Mouse (Mus musculus): ENCODE results near the gene Zdhhc14.
A peak's percentile ranks its signal among the peaks of the same experiment; 100 is the strongest.

Zdhhc14 gene

DNA sequence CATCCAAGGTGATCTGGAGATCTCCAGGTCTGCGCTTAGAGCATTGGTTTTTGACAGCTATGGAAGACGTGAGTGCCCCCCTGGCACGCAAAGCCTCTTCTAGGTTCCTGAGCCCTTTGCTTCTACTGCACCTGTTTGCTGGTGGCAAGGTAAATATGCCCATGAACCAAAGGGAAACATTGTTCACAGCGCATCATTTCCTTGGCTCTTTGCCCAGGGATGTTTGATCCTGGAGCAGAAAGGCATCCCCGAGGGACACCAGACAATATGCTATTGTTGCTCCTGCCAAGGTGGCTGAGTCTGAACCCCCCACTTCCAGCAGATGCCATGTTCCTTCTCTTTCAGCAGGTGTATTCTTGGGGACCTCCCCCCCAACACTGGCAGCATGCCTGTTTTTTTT, 61.2 kb downstream of the Zdhhc14 start:
- DNase-seq (ENCODE audit: inconsistent ontology term), result no peak

DNA sequence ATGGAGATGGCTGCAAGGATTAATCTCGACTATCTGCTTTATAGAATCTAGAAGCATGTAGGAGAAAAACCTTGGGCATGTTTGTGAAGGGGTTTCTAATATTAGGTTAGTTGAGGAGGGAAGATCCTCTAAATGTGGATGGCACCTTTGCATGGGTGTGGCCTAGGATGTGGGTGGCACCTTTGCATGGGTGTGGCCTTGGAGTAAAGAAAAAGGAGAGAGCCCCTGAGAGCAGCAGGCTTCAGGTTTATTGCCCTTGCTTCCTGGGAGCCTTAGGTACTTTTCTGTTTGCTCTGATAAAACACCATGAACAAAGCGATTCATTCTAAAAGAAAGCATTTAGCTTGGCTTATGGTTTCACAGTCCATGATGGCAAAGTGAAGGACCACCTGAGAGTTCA, 62.2 kb downstream of the Zdhhc14 start:
- DNase-seq (ENCODE audit: inconsistent ontology term), result no peak

DNA sequence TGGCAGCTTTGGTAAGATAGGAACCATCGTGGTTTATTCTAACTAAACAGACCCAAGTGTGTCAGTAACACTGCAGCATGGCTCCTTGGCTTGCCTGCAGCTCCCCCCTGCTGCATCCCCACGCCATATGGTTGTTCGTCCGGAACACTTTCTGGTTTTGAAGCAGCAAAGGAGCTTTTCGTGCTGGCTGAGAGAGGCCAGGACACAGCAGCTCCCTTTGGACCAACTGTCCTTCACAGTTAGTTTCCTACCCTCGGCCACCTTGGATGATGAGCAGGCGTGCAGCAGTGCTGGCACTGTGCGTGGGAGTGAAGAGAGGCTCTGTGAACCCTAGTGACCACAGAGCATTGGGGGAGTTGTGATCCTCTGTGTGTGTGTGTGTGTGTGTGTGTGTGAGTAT, 64.2 kb downstream of the Zdhhc14 start:
- no peak for DNase-seq (ENCODE audit: inconsistent ontology term)

DNA sequence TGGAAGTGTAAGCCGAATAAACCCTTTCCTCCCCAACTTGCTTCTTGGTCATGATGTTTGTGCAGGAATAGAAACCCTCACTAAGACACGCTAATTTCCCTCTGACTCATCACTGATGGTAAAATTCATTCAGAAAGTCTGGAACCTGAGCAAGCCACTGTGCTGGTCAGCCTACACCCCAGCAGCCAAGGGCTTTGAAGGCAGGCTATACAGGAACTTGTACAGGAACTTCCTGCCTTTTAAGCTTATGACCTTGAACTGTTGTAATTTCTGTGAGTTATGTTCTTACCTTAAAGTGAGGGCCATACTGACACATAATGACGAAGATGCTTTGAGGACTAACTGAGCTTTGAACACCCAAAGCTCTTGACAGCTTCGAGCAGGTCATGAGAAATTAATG, 67.9 kb downstream of the Zdhhc14 start:
- DNase-seq (ENCODE audit: inconsistent ontology term), result no peak

DNA sequence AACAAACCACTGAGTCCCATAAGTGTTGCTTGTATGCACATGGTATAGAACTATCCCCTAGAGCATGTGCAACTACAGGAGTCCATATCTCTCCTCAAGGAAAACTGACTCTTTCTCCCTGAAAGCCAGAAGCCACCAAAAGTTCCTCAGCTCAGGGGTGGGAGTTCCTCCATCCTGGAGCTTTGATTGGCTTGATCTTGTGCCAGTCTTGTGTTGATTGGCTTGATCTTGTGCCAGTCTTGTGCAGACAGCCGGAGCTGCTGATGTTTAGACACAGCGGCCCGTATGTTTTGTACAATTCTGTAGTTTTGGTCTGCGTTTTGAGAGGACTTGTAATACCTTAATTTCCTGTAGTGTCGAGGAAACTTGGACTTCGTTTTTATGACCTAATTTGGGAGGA, 70.8 kb downstream of the Zdhhc14 start:
- no peak for DNase-seq (ENCODE audit: inconsistent ontology term)

DNA sequence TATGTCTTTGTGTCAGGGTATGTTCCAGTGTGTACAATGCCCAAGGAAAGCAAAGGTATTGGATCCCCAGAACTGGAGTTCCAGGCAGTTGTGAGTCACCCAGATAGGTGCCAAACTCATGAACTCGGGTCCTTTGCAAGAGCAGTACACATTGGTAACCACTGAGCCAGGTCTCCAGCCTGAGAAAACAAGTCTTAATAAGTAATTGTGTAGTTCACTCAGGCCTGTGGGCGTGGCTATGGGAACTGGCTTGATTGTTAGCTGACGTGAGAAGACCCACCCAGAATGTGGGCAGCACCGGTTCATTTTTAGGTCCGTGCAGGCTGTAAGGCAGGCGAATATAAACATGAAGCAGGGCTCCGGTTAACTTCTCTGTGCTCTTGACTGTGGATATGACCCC, 73.6 kb downstream of the Zdhhc14 start:
- DNase-seq (ENCODE audit: inconsistent ontology term), result peak; percentile 35

DNA sequence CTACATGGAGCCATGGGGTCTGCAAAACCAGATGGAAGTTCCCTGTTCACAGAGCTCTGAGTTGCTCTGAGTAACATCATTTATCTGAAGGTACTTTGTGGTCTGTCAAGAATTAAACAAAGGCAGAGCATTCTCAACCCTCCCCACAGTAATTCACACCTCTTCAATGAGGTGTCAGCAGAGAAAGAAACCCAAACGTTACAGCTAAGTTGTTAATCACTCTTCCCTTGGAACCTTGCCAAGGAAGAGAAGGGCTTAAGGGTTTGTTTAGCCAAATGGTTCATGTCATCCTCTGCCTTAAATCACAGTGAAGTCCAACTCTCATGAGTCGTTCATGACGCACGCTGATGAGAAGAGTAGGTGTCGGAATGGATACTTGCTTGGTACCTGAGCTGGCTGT, 75.6 kb downstream of the Zdhhc14 start:
- DNase-seq (ENCODE audit: inconsistent ontology term), result no peak

DNA sequence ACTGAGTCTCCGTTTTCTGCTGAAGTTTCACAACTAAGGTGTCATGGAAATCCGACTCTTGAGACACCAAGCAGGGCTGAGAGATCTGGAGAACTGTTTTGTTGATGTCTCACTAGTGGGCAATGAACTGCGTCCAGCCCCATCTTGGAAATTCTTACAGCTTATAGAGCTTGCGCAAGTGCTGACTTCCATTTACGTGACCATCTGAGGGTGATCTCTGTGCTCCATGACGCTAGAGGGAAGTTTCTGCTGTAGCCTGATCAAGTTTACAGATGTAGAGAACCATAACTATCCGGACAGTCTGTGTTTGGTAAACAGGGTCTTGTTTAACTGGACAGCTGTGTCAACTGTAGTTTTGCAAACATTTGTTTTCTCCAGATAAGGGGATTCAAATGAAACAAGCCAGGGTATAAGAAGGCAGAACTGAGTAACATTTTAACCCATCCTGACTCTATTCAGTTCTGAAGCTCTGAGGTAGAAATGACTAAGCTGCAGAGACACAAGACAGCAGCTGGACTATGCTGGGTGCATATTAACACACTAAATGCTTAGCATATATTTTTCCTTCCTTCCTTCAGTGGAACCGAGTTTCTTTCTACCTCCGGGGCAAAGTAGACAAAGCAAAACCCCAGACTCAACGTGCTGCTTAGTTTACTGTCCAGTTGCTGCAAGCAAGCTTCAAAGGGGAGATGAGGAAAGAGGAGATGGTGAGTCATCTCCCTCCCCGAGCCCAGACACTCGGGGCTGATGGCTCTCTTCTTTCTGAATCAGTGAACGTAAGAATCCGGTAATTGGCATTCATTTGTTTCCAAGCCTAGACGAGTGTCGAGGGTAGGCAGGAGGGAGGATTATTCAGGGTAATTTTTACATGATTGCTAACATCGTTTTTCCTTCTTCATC, 77.0 kb downstream of the Zdhhc14 start:
- DNase-seq (ENCODE audit: inconsistent ontology term), result peak; percentile 90

DNA sequence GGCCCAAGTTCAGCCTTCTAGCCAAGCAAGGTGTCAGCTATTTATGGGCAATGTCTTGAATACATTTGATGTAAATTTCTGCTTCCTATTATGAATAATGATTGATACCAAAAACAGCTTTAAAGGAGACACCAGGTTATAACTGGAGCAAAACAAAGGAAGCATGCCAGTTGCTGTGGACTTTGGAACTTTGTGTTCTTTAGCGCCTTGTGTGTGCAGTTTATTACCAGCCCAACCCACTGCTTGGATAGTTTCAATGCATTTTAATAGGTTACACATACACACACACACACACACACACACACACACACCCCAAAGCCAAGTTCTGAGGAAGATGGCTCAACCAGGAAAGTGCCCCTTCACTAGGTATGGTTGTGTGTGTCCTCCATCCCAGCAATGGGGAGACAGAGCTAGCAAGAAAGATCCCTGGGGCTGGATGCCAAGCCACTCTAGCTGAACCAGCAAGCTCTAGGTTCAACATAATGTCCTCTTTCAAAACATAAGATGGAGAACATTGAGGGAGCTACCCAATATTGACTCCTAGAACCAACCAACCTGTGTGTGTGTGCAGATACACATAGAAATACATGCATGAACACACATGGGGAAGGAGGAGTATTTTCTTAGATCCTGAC, 79.9 kb downstream of the Zdhhc14 start:
- no peak for DNase-seq (ENCODE audit: inconsistent ontology term)

DNA sequence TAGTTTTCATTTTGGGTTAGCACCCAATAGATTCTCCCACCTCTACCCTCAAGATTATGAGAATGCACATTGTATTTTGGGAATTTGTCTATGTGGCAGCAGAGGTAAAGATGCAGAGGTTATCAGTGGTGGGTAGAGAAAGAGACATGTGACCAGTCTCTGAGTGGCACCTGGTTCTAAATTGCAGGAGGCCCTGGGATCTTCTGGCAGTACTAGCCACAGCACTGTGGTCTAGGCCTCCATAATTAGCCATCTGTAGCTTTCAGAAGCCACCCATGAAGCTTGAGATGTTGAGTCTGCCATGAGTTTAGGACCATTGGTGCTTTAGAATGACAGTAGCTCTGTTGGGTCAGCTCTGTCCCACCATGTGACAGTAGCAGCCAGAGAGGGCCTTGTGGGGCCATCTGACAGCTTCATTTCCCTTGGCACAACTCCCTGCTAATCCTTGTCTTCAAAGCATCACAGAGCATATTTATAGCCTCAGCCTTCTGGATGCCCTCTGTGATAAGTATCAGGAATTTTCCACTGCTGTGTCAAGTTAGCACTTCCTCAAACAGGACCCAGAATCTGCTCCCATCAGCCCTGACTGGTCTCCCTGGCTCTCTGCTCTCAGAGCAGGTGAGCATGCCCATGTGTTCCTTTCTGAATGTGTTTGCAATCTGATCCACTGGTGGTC, 80.5 kb downstream of the Zdhhc14 start:
- DNase-seq (ENCODE audit: inconsistent ontology term), result no peak

DNA sequence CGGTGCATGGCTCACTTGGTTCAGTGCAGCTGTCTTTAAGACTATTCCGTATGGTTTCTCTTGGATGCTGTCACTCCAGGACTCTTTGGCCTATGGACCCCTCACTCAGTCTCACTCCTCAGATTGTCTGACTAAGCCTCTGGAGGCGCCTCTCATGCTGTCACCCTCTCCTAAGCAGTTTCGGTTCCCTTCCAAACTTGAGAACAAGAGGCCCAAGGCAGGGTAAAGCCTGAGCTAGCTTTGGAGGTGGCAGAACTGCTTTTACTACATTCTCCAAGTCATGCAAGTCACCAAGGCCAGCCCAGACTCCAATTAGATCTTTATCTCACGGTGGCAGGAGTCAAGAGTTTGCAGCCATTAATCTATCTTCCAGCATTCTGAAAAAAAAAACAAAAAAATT, 82.3 kb downstream of the Zdhhc14 start:
- no peak for DNase-seq (ENCODE audit: inconsistent ontology term)

DNA sequence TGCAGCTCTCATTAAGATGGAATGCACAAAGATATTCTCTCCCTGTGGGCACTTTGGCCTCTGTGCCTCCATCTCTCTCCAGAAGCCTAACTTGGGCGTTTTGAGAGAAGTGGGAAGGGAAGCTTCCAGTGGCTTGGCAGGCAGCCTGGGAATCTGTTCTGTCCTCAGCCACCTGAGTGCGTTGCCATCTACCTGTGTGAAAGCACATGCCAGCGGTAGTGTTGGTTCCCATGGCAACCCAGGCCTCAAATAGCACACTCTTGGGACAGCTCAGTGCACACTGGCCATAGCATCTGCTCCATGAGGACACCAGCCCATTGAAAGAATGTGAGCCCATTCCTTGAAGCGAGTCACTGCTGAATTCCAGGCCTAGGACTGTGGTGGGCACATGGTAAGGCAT, 83.2 kb downstream of the Zdhhc14 start:
- peak; percentile 93 for DNase-seq (ENCODE audit: inconsistent ontology term)

DNA sequence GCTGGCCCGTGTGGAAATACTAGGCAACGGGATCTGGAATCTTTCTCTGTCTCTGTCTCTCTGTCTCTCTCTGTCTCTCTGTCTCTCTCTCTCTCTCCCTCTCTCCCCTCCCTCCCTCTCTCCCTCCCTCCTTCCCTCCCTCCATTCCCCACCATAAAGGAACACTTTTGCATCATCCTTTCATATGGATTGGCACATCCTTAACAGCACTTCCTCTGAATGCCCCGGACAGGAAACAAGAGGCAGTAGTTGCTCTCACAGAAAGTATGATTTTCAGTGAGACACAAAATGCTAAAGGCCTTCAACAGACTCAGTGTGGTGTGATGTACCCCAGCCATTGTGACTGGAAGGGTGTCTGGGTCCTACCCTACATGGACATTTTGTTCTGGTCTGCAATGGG, 89.9 kb downstream of the Zdhhc14 start:
- DNase-seq (ENCODE audit: inconsistent ontology term), result no peak

DNA sequence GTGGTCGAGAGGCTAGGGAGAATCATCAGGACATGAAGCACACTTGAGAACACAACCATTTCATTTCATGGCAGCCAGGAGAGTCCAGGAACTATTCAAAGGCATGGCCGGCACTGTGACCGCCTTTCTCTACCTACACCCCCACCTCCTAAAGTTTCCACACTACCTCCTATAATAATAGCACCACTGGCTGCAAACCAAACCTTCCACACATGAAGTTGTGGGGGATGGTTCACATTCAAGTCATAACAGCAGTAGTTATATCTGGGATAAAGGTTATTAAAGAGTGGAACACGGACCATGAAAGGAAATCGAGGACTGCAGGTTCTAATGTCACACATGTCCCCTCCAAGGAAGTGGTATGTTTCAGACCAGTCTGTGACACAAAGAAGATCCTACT, 90.6 kb downstream of the Zdhhc14 start:
- DNase-seq (ENCODE audit: inconsistent ontology term), result no peak

DNA sequence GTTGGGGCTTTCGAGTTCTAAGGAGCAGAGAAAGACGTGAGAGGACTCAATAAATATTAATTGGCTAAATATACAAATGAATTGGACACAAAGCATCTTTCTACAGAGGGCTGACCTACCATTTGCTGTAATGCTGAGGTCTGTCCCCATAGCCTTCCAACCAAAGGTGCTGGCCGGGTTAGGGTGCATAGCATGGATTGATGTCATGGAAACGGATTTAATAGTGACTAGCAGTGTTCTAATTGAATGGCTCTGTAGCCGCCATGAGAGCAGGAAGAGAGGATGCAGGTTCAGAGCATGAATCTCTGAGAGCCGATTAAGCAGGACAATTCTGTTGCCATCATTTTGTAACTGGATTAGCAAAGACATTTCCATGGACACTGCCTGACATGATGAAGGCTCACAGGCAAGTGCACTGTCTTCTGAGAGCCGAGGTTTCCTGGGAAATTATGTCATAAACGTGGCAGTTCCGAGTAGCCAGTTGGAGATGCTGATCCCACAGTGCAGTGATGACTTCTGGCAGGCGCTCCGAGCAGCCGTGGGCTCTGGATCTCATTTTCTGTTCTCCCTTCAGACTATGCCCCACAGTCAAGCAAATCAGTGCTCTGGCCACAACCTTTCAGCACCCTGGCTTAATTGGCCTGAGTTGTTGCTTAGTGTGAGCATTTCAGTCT, 91.3 kb downstream of the Zdhhc14 start:
- no peak for DNase-seq (ENCODE audit: inconsistent ontology term)

DNA sequence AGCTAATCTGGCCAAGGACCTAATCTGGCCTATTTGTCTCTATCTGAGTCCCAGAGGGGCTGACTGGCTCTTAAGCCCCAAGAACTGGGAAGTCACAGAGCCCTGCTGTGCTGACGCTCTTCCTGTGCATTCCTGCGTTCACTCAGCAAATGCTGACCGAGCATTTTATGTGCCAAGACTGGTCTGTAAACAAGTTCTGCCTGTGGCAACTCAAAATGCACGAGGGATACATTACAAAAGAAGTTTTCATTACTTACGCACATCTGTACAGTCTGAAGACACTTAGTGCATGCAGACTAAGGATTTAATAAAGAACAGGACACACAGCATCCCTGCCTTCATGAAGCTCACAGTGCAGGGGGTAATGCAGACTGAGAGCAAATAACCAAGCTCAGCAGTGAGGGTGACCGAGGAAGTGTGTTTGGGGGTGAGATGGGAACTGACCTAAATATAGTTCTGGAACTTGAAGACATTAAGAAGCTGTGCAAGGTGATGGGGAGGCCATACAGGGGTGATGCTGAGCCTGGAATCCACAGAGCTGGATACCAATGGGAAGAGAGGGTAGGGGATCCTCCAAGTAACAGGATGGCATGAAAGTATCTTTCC, 99.3 kb downstream of the Zdhhc14 start:
- no peak for DNase-seq (ENCODE audit: inconsistent ontology term)

DNA sequence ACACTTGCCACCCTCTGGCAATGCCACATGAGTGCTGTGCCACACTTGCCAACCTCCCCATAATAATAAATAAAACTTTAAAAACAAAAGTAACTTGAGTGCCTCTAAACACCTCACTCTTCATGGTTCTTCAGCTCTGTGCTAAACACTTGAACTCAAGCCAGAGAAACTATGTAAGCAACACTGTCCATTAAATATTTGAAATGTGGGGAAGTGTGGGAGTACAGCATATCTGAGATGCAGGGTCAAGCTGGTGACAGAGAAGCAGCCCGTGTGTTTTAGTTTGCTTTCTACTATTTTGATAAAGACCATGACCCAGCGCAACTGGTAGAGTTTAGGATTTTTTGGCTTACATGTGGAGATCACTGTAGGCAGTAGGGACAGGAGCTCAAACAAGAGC, 100.7 kb downstream of the Zdhhc14 start:
- DNase-seq (ENCODE audit: inconsistent ontology term), result no peak

DNA sequence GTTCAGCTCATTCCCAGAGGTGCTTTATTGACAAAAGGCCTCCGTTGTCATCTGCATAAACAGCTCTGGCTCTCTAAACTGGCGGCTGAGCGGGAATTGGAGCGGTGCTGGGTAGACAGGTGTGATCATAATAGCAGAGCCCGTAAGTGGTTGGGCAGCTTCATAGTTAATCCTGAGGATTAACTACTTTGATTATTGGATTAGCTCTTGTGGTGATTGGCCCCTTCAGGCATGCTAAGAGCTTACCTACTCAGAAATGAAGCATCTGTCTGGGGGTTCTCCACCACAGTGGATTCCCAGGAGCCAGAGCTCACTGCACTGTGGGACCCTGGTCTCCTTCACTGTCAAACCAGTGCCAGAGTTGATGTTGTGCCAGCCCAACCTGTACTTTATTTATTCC, 102.7 kb downstream of the Zdhhc14 start:
- DNase-seq (ENCODE audit: inconsistent ontology term), result no peak

DNA sequence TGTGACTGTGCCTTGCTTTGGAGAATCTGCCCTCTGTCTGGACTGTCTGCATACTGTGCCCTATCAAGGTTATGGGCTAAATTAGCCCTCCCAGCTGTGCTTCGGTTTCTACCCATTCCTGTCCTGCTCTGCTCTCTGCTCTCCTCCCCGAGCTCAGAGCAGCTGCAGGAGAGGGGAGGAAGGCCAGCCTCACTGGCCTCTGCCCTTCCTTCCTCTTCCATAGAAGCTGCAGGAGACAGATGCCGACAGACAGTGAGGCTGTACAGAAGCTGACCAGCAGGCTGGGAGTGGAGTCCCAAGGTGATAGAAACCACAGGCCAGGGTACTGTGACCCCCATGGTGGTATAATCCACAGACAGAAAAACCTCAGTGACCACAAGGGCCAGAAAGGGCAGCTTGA, 104.1 kb downstream of the Zdhhc14 start:
- DNase-seq (ENCODE audit: inconsistent ontology term), result no peak

DNA sequence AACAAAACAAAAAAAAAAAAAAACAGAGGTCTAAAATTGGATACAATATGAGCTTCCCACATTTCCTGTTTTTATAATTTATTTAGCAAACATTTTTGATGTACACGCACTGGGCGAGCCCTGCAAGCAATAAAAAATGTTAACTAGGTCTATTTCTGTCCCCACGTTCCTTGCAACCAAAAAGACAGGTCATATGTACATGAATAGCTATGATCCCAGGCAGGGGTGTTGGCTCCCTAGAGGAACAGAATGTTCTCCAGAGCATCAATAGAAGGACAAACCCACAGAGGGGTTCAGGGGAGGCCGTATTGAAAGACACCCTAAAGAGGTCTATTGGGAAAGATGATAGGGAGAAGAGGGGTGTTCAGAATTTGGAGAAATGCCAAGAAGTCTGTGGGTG, 106.6 kb downstream of the Zdhhc14 start:
- no peak for DNase-seq (ENCODE audit: inconsistent ontology term)

DNA sequence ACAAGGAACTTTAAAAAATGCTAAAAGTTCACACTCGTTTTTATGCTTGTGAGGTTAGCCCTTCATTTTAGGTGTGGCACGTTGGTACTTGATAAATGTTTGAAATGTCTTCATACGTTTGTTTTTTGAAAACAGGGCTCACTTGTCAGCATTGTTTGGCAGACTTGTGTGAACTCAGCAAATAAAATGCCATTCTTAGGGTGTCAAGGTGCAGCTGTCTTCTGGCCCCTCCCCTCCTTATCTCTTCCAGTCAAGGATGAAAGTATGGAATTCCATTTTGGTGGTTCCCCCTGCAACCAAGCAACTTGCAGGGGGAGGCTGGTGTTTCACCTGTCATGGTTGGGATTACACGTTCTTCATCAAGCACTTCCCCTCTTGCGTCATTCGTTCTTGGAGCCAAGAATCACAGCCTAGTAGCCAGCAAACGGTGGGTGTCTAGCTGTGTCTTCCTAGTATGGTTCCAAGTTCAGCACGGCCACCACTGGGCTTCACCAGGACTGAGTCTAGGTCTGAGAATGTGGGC, 108.2 kb downstream of the Zdhhc14 start:
- DNase-seq (ENCODE audit: inconsistent ontology term), result no peak

DNA sequence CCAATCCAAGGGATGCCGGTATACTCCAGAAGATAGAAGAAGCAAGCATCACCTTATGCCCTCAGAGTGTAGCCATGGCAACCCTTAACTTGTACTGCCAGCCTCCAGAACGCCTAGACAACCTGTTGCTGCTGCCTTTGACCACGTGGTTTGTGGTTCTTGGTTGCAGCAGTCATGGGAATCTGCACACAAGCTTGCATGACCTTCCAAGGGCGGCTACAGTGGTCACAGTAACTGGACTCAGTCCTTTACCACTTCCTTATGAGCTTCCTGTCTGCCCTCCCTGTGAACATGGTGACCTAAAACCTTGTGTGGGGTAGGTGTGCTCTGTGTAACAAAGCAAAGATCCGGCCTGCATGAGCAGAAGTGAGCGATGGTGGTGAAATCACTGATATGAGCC, 109.6 kb downstream of the Zdhhc14 start:
- DNase-seq (ENCODE audit: inconsistent ontology term), result no peak
